Mouse (Mus musculus) forebrain, embryonic 15.5 days (tissue): ENCODE results near the gene Pdzd2. TPM values are rescaled to one million over a fixed set of nuclear protein-coding genes. Genes with fewer than 3 reads are reported as not detected.

Experiments used
- ATAC-seq: fragments of 200-750 bp; cut with Nextera tagmentation; replicated peaks from 2 replicates; pipeline ENCODE4 v1.8.0; 2017; ENCODE audit warnings: mild to moderate bottlenecking, moderate TSS enrichment, moderate library complexity
- H3K27ac ChIP-seq: fragments of 300-500 bp; sonication (generic); replicated peaks from 2 replicates; pipeline ENCODE4 v1.5.1; 2015; ENCODE audit warnings: mild to moderate bottlenecking, inconsistent platforms
- H3K27me3 ChIP-seq: fragments of 300-500 bp; sonication (generic); 2 replicates; pipeline ENCODE4 v1.6.1; 2015; ENCODE audit warnings: inconsistent platforms
- H3K36me3 ChIP-seq: fragments of 300-500 bp; sonication (generic); 2 replicates; pipeline ENCODE4 v1.6.1; 2015; ENCODE audit warnings: mild to moderate bottlenecking, inconsistent platforms
- H3K4me1 ChIP-seq: fragments of 300-500 bp; sonication (generic); 2 replicates; pipeline ENCODE4 v1.6.1; 2015; ENCODE audit warnings: inconsistent platforms
- H3K4me2 ChIP-seq: fragments of 300-500 bp; sonication (generic); replicated peaks from 2 replicates; pipeline ENCODE4 v1.6.1; 2015; ENCODE audit warnings: mild to moderate bottlenecking, inconsistent platforms
- H3K4me3 ChIP-seq: fragments of 300-500 bp; sonication (generic); 2 replicates; pipeline ENCODE4 v1.5.1; 2015; ENCODE audit warnings: mild to moderate bottlenecking, inconsistent platforms
- H3K9ac ChIP-seq: fragments of 300-500 bp; sonication (generic); replicated peaks from 2 replicates; pipeline ENCODE4 v1.6.1; 2015; ENCODE audit warnings: mild to moderate bottlenecking, inconsistent platforms
- H3K9me3 ChIP-seq: fragments of 300-500 bp; sonication (generic); 2 replicates; pipeline ENCODE4 v1.6.1; 2016; ENCODE audit warnings: inconsistent platforms
- WGBS: fragments of 180-500 bp; shearing (Covaris S2); methylation state at CpG from one replicate; pipeline ENCODE4 v1.1.7; 2015; ENCODE audit warnings: mixed read lengths; 5-methylcytosine and 5-hydroxymethylcytosine counted together
- microRNA-seq: library from miRNA; unstranded; fragments of <30 nt; microRNA quantifications from one replicate; pipeline ENCODE4, GENCODE M21; 2016
- polyA plus RNA-seq: library from polyadenylated mRNA; unstranded; fragments of >200 nt; fragmentation: Nextera tagmentation; extraction: Ambion mirVana; gene quantifications from 2 replicates; pipeline ENCODE4 v1.2.1, GENCODE M21; 2015

The Pdzd2 gene
- polyA plus RNA-seq, 1 experiment from 2014 or later, result 10.3 TPM

- peak overlapping the region; percentile 94; the same call in 1 of the 2 replicates for H3K27ac ChIP-seq
Measured at GRCm38 (mm10) chr15:12320441-12321090, 419.2 kb downstream of the Pdzd2 start.

GRCm38 (mm10) chr15:12319889-12320288 is 419.8 kb downstream of the Pdzd2 start:
- 52% methylated on average over 5 of the region's 5 CpGs for WGBS
- no peak overlapping the region for H3K4me3 ChIP-seq
- no peaks in the 10 kb centered on the region for H3K9me3 ChIP-seq
- no peaks in the 10 kb centered on the region for H3K36me3 ChIP-seq
- H3K9ac ChIP-seq, result no peak overlapping the region
- H3K4me1 ChIP-seq, result peaks cover 25% of the 10 kb centered on the region
- H3K4me2 ChIP-seq, result no peak overlapping the region
- ATAC-seq, result no peak
- H3K27ac ChIP-seq, result no peak overlapping the region
- H3K27me3 ChIP-seq, result peaks cover 4% of the 10 kb centered on the region; the same call in 1 of the 2 replicates

More at GRCm38 (mm10) chr15:12320441-12321090, 419.2 kb downstream of the Pdzd2 start:
- peak overlapping the region; percentile 65 for H3K4me2 ChIP-seq
- peak overlapping the region; percentile 93 for H3K4me3 ChIP-seq
- H3K9me3 ChIP-seq, result no peaks in the 10 kb centered on the region
- peaks cover 4% of the 10 kb centered on the region; the same call in 1 of the 2 replicates for H3K27me3 ChIP-seq
- peaks cover 26% of the 10 kb centered on the region for H3K4me1 ChIP-seq
- no peak for ATAC-seq
- no peaks in the 10 kb centered on the region for H3K36me3 ChIP-seq
- H3K9ac ChIP-seq, result peak overlapping the region; percentile 91
- 6% methylated on average over 22 of the region's 22 CpGs for WGBS

- H3K36me3 ChIP-seq, result no peaks in the 10 kb centered on the region
- H3K9me3 ChIP-seq, result no peaks in the 10 kb centered on the region
- no peak for ATAC-seq
- WGBS, result 83% methylated on average over 8 of the region's 8 CpGs
- no peak overlapping the region for H3K27ac ChIP-seq
- H3K9ac ChIP-seq, result no peak overlapping the region
- peaks cover 4% of the 10 kb centered on the region; the same call in 1 of the 2 replicates for H3K27me3 ChIP-seq
- no peak overlapping the region for H3K4me3 ChIP-seq
- H3K4me2 ChIP-seq, result no peak overlapping the region
- H3K4me1 ChIP-seq, result peaks cover 15% of the 10 kb centered on the region
Measured at GRCm38 (mm10) chr15:12318451-12318850, 421.3 kb downstream of the Pdzd2 start.

GRCm38 (mm10) chr15:12317290-12317689 is 422.4 kb downstream of the Pdzd2 start:
- no peak overlapping the region for H3K4me3 ChIP-seq
- 92% methylated on average over 5 of the region's 5 CpGs for WGBS
- peaks cover 5% of the 10 kb centered on the region; the same call in 1 of the 2 replicates for H3K4me1 ChIP-seq
- H3K9ac ChIP-seq, result no peak overlapping the region
- H3K27ac ChIP-seq, result no peak overlapping the region
- H3K4me2 ChIP-seq, result no peak overlapping the region
- H3K9me3 ChIP-seq, result no peaks in the 10 kb centered on the region
- H3K27me3 ChIP-seq, result peaks cover 4% of the 10 kb centered on the region; the same call in 1 of the 2 replicates
- H3K36me3 ChIP-seq, result no peaks in the 10 kb centered on the region
- no peak for ATAC-seq

- H3K9ac ChIP-seq, result no peak overlapping the region
- no peak for ATAC-seq
- H3K4me2 ChIP-seq, result no peak overlapping the region
- peaks cover 5% of the 10 kb centered on the region; the same call in 1 of the 2 replicates for H3K4me1 ChIP-seq
- H3K27ac ChIP-seq, result no peak overlapping the region
- WGBS, result 79% methylated on average over 2 of the region's 2 CpGs
- H3K27me3 ChIP-seq, result peaks cover 4% of the 10 kb centered on the region; the same call in 1 of the 2 replicates
- H3K9me3 ChIP-seq, result no peaks in the 10 kb centered on the region
- H3K36me3 ChIP-seq, result no peaks in the 10 kb centered on the region
- H3K4me3 ChIP-seq, result no peak overlapping the region
Measured at GRCm38 (mm10) chr15:12315996-12316395, 423.7 kb downstream of the Pdzd2 start.

- no peak overlapping the region for H3K9ac ChIP-seq
- no peak overlapping the region for H3K4me2 ChIP-seq
- no peak for ATAC-seq
- H3K36me3 ChIP-seq, result no peaks in the 10 kb centered on the region
- no peak overlapping the region for H3K4me3 ChIP-seq
- H3K9me3 ChIP-seq, result no peaks in the 10 kb centered on the region
- WGBS, result 87% methylated on average over 5 of the region's 5 CpGs
- no peaks in the 10 kb centered on the region for H3K4me1 ChIP-seq
- H3K27me3 ChIP-seq, result no peaks in the 10 kb centered on the region
- no peak overlapping the region for H3K27ac ChIP-seq
Measured at GRCm38 (mm10) chr15:12314584-12314983, 425.1 kb downstream of the Pdzd2 start.

GRCm38 (mm10) chr15:12313255-12313654 is 426.5 kb downstream of the Pdzd2 start:
- WGBS, result 28% methylated on average over 1 of the region's 1 CpGs
- H3K9ac ChIP-seq, result no peak overlapping the region

GRCm38 (mm10) chr15:12311465-12311864 is 428.3 kb downstream of the Pdzd2 start:
- H3K9me3 ChIP-seq, result no peaks in the 10 kb centered on the region
- H3K27ac ChIP-seq, result no peak overlapping the region
- WGBS, result 86% methylated on average over 7 of the region's 7 CpGs

More at GRCm38 (mm10) chr15:12313255-12313654, 426.5 kb downstream of the Pdzd2 start:
- Histone ChIP-seq H3K4me1 (no peaks in the 10 kb centered on the region), H3K27me3 (no peaks in the 10 kb centered on the region), H3K36me3 (no peaks in the 10 kb centered on the region), H3K4me2 (no peak overlapping the region), H3K9me3 (no peaks in the 10 kb centered on the region), H3K27ac (no peak overlapping the region), H3K4me3 (no peak overlapping the region)
- no peak for ATAC-seq

GRCm38 (mm10) chr15:12310676-12311075 is 429.0 kb downstream of the Pdzd2 start:
- H3K36me3 ChIP-seq, result no peaks in the 10 kb centered on the region

More at GRCm38 (mm10) chr15:12311465-12311864, 428.3 kb downstream of the Pdzd2 start:
- no peak overlapping the region for H3K9ac ChIP-seq
- H3K4me1 ChIP-seq, result no peaks in the 10 kb centered on the region
- H3K36me3 ChIP-seq, result no peaks in the 10 kb centered on the region
- H3K4me2 ChIP-seq, result no peak overlapping the region
- no peak for ATAC-seq
- no peak overlapping the region for H3K4me3 ChIP-seq
- H3K27me3 ChIP-seq, result no peaks in the 10 kb centered on the region

More at GRCm38 (mm10) chr15:12310676-12311075, 429.0 kb downstream of the Pdzd2 start:
- Histone ChIP-seq H3K4me2 (no peak overlapping the region), H3K9me3 (no peaks in the 10 kb centered on the region), H3K27ac (no peak overlapping the region), H3K27me3 (no peaks in the 10 kb centered on the region), H3K4me1 (no peaks in the 10 kb centered on the region), H3K9ac (no peak overlapping the region), H3K4me3 (no peak overlapping the region)
- no peak for ATAC-seq
- 88% methylated on average over 4 of the region's 4 CpGs for WGBS

Small RNA genes lying within 50 kb of the gene (microRNA-seq; reads per million reads assigned to microRNA genes)
- gene Gm24135 (not detected), gene Gm24302 (not detected)

Other genes with a start within 250 kb of the Pdzd2 start
- gene 6030458C11Rik, start 84.7 kb upstream of the Pdzd2 start, polyA plus RNA-seq, result 32.2 and 33.0 TPM in 2 replicates
- 54.7 and 56.0 TPM in 2 replicates for gene Drosha, start 84.9 kb upstream of the Pdzd2 start, polyA plus RNA-seq